Mouse (Mus musculus) kidney, postnatal 25 days (tissue): ENCODE measurements around the gene Vamp2.
A peak's percentile ranks its signal among the peaks of the same experiment; 100 is the strongest.

Source experiments
- DNase-seq, 2 experiments: peaks; one replicate each; pipeline ENCODE4 v3.0.0; 2021; ENCODE audit warnings: mixed read lengths in 2 of 2

The Vamp2 gene

GRCm38 (mm10) chr11:69088103-69088855 is at the start of gene Vamp2:
Vamp2 (plus strand) TSS chr11:69088490.
- peak; percentile 91 to 95 for DNase-seq

- peak; percentile 91 to 94 for DNase-seq
Observed at GRCm38 (mm10) chr11:69045531-69046394, 42.5 kb upstream of the Vamp2 start, which contains the start of gene Aurkb. Aurkb (plus strand) TSS chr11:69045647.

- DNase-seq: no peak
Observed at GRCm38 (mm10) chr11:69046395-69046774, 41.9 kb upstream of the Vamp2 start.

GRCm38 (mm10) chr11:69047592-69047991 is 40.7 kb upstream of the Vamp2 start:
- no peak for DNase-seq

- no peak for DNase-seq
Observed at GRCm38 (mm10) chr11:69048151-69048550, 40.1 kb upstream of the Vamp2 start.

GRCm38 (mm10) chr11:69050748-69051147 is 37.5 kb upstream of the Vamp2 start:
- DNase-seq: no peak

GRCm38 (mm10) chr11:69051771-69052170 is 36.5 kb upstream of the Vamp2 start:
- DNase-seq: no peak

GRCm38 (mm10) chr11:69052824-69053421 is 35.4 kb upstream of the Vamp2 start:
- peak in 1 of 2 experiments; percentile 19 for DNase-seq

- no peak for DNase-seq
Observed at GRCm38 (mm10) chr11:69053848-69054247, 34.4 kb upstream of the Vamp2 start.

- DNase-seq: no peak
Observed at GRCm38 (mm10) chr11:69058265-69058664, 30.0 kb upstream of the Vamp2 start.

GRCm38 (mm10) chr11:69058729-69059356 is 29.4 kb upstream of the Vamp2 start:
- DNase-seq: no peak

- DNase-seq: peak; percentile 95 to 99
Observed at GRCm38 (mm10) chr11:69059357-69059974, 28.8 kb upstream of the Vamp2 start, which contains the start of gene Borcs6. Borcs6 (plus strand) TSS chr11:69059717.

- DNase-seq: peak; percentile 50 to 79
Observed at GRCm38 (mm10) chr11:69059975-69060411, 28.3 kb upstream of the Vamp2 start.

- DNase-seq: peak; percentile 36 to 71
Observed at GRCm38 (mm10) chr11:69060448-69061254, 27.6 kb upstream of the Vamp2 start.

- peak in 1 of 2 experiments; percentile 51 for DNase-seq
Observed at GRCm38 (mm10) chr11:69061255-69061912, 26.9 kb upstream of the Vamp2 start.

GRCm38 (mm10) chr11:69062194-69062760 is 26.0 kb upstream of the Vamp2 start:
- DNase-seq: peak; percentile 84 to 93

- DNase-seq: peak; percentile 94 to 98
Observed at GRCm38 (mm10) chr11:69062761-69063224, 25.5 kb upstream of the Vamp2 start.

- peak; percentile 84 to 86 for DNase-seq
Observed at GRCm38 (mm10) chr11:69063413-69064201, 24.7 kb upstream of the Vamp2 start.
